Mouse (Mus musculus) left cerebral cortex, postnatal 4 days (tissue): ENCODE data around the gene Gm10271. TPM values are rescaled to one million over a fixed set of nuclear protein-coding genes. Genes with fewer than 3 reads are reported as not detected.

Experiments
- DNase-seq: peaks from one replicate; pipeline ENCODE4 v3.0.0-alpha.2; 2022
- intact Hi-C: fragments of 180-260 bp; cut with DNase I; formaldehyde crosslinking; loops from one replicate; pipeline ENCODE4 v1.15.1; 2025
- total RNA-seq, 2 experiments: library from RNA; stranded (reverse); gene quantifications; 2 replicates each; pipeline ENCODE4 v1.2.3; 2021

Gm10271 gene
- total RNA-seq, 2 experiments from 2014 or later, result not detected

GRCm38 (mm10) chr10:116908901-116909642 is 63.3 kb downstream of the Gm10271 start:
- intact Hi-C loops, result no loop called here
- no peak for DNase-seq

Other genes starting within 250 kb of the Gm10271 start
- under 1 TPM; 0.14 to 0.20 TPM for gene Myrfl, start 75.7 kb downstream of the Gm10271 start, total RNA-seq
- gene Rab3ip, start 21.8 kb downstream of the Gm10271 start, total RNA-seq, result 10 to 100 TPM; 41.2 to 42.9 TPM
- gene Best3, start 13.7 kb upstream of the Gm10271 start, total RNA-seq, result under 1 TPM in 1 of 2 experiments, not detected in 1; 0.16 TPM
- not detected for gene Lrrc10, start 72.7 kb upstream of the Gm10271 start, total RNA-seq
- gene Cct2, start 91.2 kb upstream of the Gm10271 start, total RNA-seq, result 100 to 1,000 TPM; 282 to 298 TPM
- gene Frs2, start 175.9 kb upstream of the Gm10271 start, total RNA-seq, result 10 to 100 TPM; 30.6 to 32.0 TPM